Mouse (Mus musculus) kidney, adult 2 months (tissue): ENCODE data around the gene Emid1. TPM values are rescaled to one million over a fixed set of nuclear protein-coding genes. Genes with fewer than 3 reads are reported as not detected.

Experiments used
- DNase-seq: peaks from one replicate; pipeline ENCODE4 v3.0.0; 2021
- H3K27ac ChIP-seq: fragments of 200-500 bp; 2 replicates; pipeline ENCODE4 v1.5.1; 2012; ENCODE audit warnings: low read depth, low read length, control low read depth, inconsistent platforms; ENCODE audit not compliant: insufficient read depth
- H3K27me3 ChIP-seq: fragments of 200-500 bp; replicated peaks from 2 replicates; pipeline ENCODE4 v1.6.1; 2012; ENCODE audit warnings: mild to moderate bottlenecking, moderate library complexity, low read length, inconsistent platforms; ENCODE audit not compliant: control insufficient read depth, insufficient read depth
- H3K36me3 ChIP-seq: fragments of 200-500 bp; 2 replicates; pipeline ENCODE4 v1.6.1; 2012; ENCODE audit warnings: mild to moderate bottlenecking, moderate library complexity, low read length, inconsistent platforms; ENCODE audit not compliant: control insufficient read depth, insufficient read depth
- H3K4me1 ChIP-seq: fragments of 200-500 bp; 2 replicates; pipeline ENCODE4 v1.6.1; 2011; ENCODE audit warnings: low read length; ENCODE audit not compliant: control insufficient read depth, insufficient read depth
- H3K4me3 ChIP-seq: fragments of 200-500 bp; 2 replicates; pipeline ENCODE4 v1.5.1; 2011; ENCODE audit warnings: mild to moderate bottlenecking, low read depth, low read length, control low read depth; ENCODE audit not compliant: insufficient read depth
- CTCF ChIP-seq: fragments of 200-500 bp; conservative IDR thresholded peaks from 2 replicates; pipeline ENCODE4 v1.5.1; 2011; ENCODE audit warnings: low read depth, mild to moderate bottlenecking, control low read depth, low read length, moderate library complexity, mixed read lengths; ENCODE audit not compliant: insufficient read depth, insufficient read length
- POLR2A ChIP-seq: fragments of 200-500 bp; IDR thresholded peaks from one replicate; pipeline ENCODE4 v1.6.1; 2011; ENCODE audit warnings: low read depth, low read length, control low read depth
- WGBS: fragments of 180-500 bp; shearing (Covaris S2); methylation state at CpG from one replicate; pipeline ENCODE4 v1.1.7; 2018; 5-methylcytosine and 5-hydroxymethylcytosine counted together
- polyA plus RNA-seq: library from polyadenylated mRNA; depleted of rRNA; stranded (reverse); fragments of >200 nt; gene quantifications from 2 replicates; pipeline ENCODE4 v1.2.3, GENCODE M21; 2012; rRNA removed

The Emid1 gene
- 21.9 and 23.2 TPM in 2 replicates for polyA plus RNA-seq

GRCm38 (mm10) chr11:5151680-5152337 is at the start of gene Emid1:
Gene Emid1 (minus strand): TSS chr11:5152257.
- H3K27ac ChIP-seq = peak within 1 kb of the TSS; percentile 21
- peaks cover 10% of the 10 kb centered on the region; the same call in 1 of the 2 replicates for H3K4me1 ChIP-seq
- WGBS = 5% methylated on average over 53 of the region's 53 CpGs
- no peaks in the 10 kb centered on the region for H3K36me3 ChIP-seq
- H3K4me3 ChIP-seq = peak within 1 kb of the TSS; percentile 48
- H3K27me3 ChIP-seq = no peaks in the 10 kb centered on the region
- TF ChIP-seq CTCF (no peak), POLR2A (no peak)
- no peak for DNase-seq

DNA sequence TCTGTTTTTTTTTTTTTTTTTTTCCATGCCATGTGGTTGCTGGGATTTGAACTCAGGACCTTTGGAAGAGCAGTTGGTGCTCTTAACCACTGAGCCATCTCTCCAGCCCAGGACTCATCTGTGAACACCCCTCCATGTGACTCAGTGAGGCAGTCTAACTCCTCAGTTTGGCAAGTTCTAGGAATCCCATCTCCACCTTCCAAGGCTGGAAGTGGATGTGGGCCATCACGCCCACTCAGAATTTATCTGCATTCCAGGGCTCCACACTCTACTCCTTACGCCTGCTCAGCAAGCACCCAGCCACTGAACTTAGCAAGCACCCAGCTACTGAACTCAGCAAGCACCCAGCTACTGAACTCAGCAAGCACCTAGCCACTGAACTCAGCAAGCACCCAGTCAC is 47.8 kb upstream of the Emid1 start:
- H3K36me3 ChIP-seq = no peaks in the 10 kb centered on the region; the same call in 1 of the 2 replicates
- H3K4me3 ChIP-seq = no peak overlapping the region
- no peaks in the 10 kb centered on the region for H3K4me1 ChIP-seq
- no peak for DNase-seq
- 93% methylated on average over 2 of the region's 2 CpGs for WGBS
- H3K27ac ChIP-seq = no peak overlapping the region
- H3K27me3 ChIP-seq = no peaks in the 10 kb centered on the region
- TF ChIP-seq CTCF (no peak), POLR2A (no peak)

DNA sequence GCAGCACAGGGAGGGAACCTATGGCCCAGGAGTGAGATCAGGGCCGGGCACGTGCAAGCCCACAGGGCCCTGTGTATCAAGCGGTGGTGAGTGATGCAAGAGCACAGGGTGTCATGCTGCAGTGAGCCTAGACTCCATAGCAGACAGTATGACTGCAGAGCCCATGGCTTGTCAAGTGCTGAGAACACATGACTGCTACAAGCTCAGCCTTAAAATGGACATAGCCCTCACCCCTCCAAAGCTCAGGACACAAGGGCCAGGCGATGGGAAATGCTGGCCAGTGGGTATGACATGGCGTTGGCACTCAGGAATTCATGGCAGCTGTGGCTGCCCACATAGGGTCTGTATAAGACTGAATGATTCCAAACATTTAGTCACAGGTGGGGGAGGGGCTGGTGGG is 45.0 kb upstream of the Emid1 start:
- TF ChIP-seq POLR2A (no peak), CTCF (no peak)
- no peaks in the 10 kb centered on the region; the same call in 1 of the 2 replicates for H3K36me3 ChIP-seq
- DNase-seq = no peak
- H3K4me3 ChIP-seq = no peak overlapping the region
- H3K27me3 ChIP-seq = no peaks in the 10 kb centered on the region
- 88% methylated on average over 5 of the region's 5 CpGs for WGBS
- no peaks in the 10 kb centered on the region for H3K4me1 ChIP-seq
- H3K27ac ChIP-seq = no peak overlapping the region

- Histone ChIP-seq H3K4me1 (no peaks in the 10 kb centered on the region), H3K36me3 (no peaks in the 10 kb centered on the region; the same call in 1 of the 2 replicates), H3K27me3 (no peaks in the 10 kb centered on the region), H3K27ac (no peak overlapping the region), H3K4me3 (no peak overlapping the region)
- 70% methylated on average over 7 of the region's 7 CpGs for WGBS
- TF ChIP-seq POLR2A (no peak), CTCF (no peak)
- DNase-seq = no peak
Observed at GRCm38 (mm10) chr11:5196583-5196982, 44.5 kb upstream of the Emid1 start.

- TF ChIP-seq CTCF (no peak), POLR2A (no peak)
- Histone ChIP-seq H3K36me3 (no peaks in the 10 kb centered on the region), H3K27me3 (no peaks in the 10 kb centered on the region), H3K27ac (no peak overlapping the region), H3K4me1 (no peaks in the 10 kb centered on the region), H3K4me3 (no peak overlapping the region)
- WGBS = 59% methylated on average over 1 of the region's 1 CpGs
- DNase-seq = no peak
Observed at GRCm38 (mm10) chr11:5193576-5193881, 41.5 kb upstream of the Emid1 start.

DNA sequence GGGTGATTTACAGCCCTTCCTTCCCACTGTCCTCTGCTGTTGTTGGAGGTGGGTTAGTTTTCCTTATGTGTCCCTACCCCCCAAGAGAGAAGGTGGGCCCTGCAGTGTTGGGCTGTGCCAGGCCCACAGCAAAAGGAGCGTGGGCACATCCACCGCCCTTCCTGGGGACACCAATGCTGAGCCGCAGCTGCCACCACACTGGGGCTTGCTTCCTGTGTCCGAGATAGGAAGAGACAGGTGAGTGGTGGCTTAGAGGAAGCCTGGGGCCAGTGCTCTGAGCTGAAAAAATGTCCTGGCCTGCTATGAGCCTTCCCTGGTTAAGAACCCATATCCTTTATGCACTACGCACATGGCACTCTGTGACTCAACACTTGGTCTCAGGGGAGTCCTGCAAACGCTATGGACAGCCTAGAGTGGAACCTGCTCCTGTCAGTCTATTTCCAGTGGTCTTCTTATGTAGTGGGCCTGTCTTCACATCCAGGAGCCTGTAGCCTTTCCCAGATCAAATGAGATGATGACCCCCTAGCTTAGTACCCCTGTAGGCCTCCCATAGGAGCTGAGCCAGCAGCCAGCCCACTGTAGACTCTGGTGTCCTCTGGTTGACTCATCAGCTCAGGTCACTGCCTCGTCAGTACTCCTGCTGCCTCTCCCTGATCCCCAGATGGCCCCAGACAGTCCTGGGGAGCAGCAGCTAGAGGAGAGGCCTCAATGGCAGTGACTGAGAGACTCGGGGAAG is 41.0 kb upstream of the Emid1 start:
- 79% methylated on average over 8 of the region's 8 CpGs for WGBS
- Histone ChIP-seq H3K4me3 (no peak overlapping the region), H3K4me1 (no peaks in the 10 kb centered on the region)

DNA sequence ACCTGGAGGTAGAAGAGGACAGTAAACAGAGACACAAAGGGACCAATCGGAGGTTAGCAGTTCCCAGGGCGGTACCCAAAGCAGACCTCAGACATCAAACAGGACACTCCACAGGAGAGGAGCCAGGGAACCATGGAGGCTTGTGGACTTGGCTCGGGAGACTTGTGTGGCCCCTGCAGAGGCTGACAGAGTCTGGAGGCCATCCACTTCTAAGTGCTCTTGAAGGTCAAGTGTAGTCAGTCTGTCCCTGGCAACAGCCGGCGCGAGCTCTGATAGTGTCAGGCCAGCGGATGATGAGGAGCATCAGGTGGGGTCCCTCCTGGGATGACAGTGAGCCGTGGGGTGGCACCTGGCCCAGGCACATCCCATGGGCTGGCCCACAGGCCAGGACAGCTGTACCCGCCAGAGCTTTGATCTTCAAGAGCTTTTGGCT is 40.0 kb upstream of the Emid1 start:
- Histone ChIP-seq H3K4me1 (no peaks in the 10 kb centered on the region), H3K4me3 (no peak overlapping the region), H3K27ac (no peak overlapping the region), H3K36me3 (no peaks in the 10 kb centered on the region), H3K27me3 (no peaks in the 10 kb centered on the region)
- 79% methylated on average over 9 of the region's 9 CpGs for WGBS
- no peak for DNase-seq
- no peak for TF ChIP-seq POLR2A
- no peak for TF ChIP-seq CTCF

More for the DNA sequence above, 41.0 kb upstream of the Emid1 start:
- Histone ChIP-seq H3K27me3 (no peaks in the 10 kb centered on the region), H3K27ac (no peak overlapping the region), H3K36me3 (no peaks in the 10 kb centered on the region)
- TF ChIP-seq CTCF = no peak
- no peak for TF ChIP-seq POLR2A
- DNase-seq = no peak
